Mouse (Mus musculus): ENCODE results near the gene Grid1. TPM values are rescaled to one million over a fixed set of nuclear protein-coding genes. Genes with fewer than 3 reads are reported as not detected.
A peak's percentile ranks its signal among the peaks of the same experiment; 100 is the strongest.

Grid1 gene
- polyA plus RNA-seq, 1 experiment from 2014 or later = 2.4 TPM

GRCm38 (mm10) chr14:35110928-35111327, 291.0 kb downstream of the Grid1 start:
- Histone ChIP-seq H3K4me2 (replicated peaks) (no peak overlapping the region), H3K36me3 (no peaks in the 10 kb centered on the region), H3K9ac (no peak overlapping the region), H3K4me1 (peaks cover 6% of the 10 kb centered on the region), H3K4me3 (no peak overlapping the region), H3K27ac (no peak overlapping the region), H3K9me3 (no peaks in the 10 kb centered on the region), H3K27me3 (replicated peaks) (no peaks in the 10 kb centered on the region)
- ATAC-seq (ENCODE audit: low FRiP score, low read depth) = no peak
- 75% methylated on average over 1 of the region's 1 CpGs for WGBS

GRCm38 (mm10) chr14:35112327-35113275, 292.7 kb downstream of the Grid1 start:
- Histone ChIP-seq H3K4me2 (replicated peaks) (no peak overlapping the region), H3K36me3 (no peaks in the 10 kb centered on the region), H3K27ac (no peak overlapping the region), H3K27me3 (replicated peaks) (no peaks in the 10 kb centered on the region), H3K4me1 (peaks cover 6% of the 10 kb centered on the region), H3K4me3 (no peak overlapping the region), H3K9me3 (no peaks in the 10 kb centered on the region), H3K9ac (no peak overlapping the region)
- WGBS = 46% methylated on average over 11 of the region's 11 CpGs
- peak; percentile 71 for ATAC-seq (ENCODE audit: low FRiP score, low read depth)

- ATAC-seq (ENCODE audit: low FRiP score, low read depth) = no peak
- Histone ChIP-seq H3K4me1 (peaks cover 6% of the 10 kb centered on the region), H3K27ac (no peak overlapping the region), H3K4me2 (replicated peaks) (no peak overlapping the region), H3K27me3 (replicated peaks) (no peaks in the 10 kb centered on the region), H3K9ac (no peak overlapping the region), H3K4me3 (no peak overlapping the region), H3K36me3 (no peaks in the 10 kb centered on the region), H3K9me3 (no peaks in the 10 kb centered on the region)
- WGBS = 81% methylated on average over 2 of the region's 2 CpGs
Observed at GRCm38 (mm10) chr14:35113276-35113645, 293.4 kb downstream of the Grid1 start.

GRCm38 (mm10) chr14:35115913-35116312, 296.0 kb downstream of the Grid1 start:
- Histone ChIP-seq H3K9ac (no peak overlapping the region), H3K4me1 (peaks cover 6% of the 10 kb centered on the region), H3K36me3 (no peaks in the 10 kb centered on the region), H3K4me3 (no peak overlapping the region), H3K4me2 (replicated peaks) (no peak overlapping the region), H3K9me3 (no peaks in the 10 kb centered on the region), H3K27me3 (replicated peaks) (no peaks in the 10 kb centered on the region), H3K27ac (no peak overlapping the region)
- WGBS = 66% methylated on average over 3 of the region's 3 CpGs
- ATAC-seq (ENCODE audit: low FRiP score, low read depth) = no peak

GRCm38 (mm10) chr14:35120089-35120488, 300.2 kb downstream of the Grid1 start:
- Histone ChIP-seq H3K9me3 (no peaks in the 10 kb centered on the region), H3K9ac (no peak overlapping the region), H3K4me1 (no peaks in the 10 kb centered on the region), H3K27ac (no peak overlapping the region), H3K27me3 (replicated peaks) (no peaks in the 10 kb centered on the region), H3K36me3 (no peaks in the 10 kb centered on the region), H3K4me2 (replicated peaks) (no peak overlapping the region), H3K4me3 (no peak overlapping the region)
- no peak for ATAC-seq (ENCODE audit: low FRiP score, low read depth)
- 76% methylated on average over 2 of the region's 2 CpGs for WGBS

GRCm38 (mm10) chr14:35120905-35121304, 301.0 kb downstream of the Grid1 start:
- H3K27me3 ChIP-seq (replicated peaks) = no peaks in the 10 kb centered on the region
- H3K27ac ChIP-seq = no peak overlapping the region
- H3K9me3 ChIP-seq = no peaks in the 10 kb centered on the region
- H3K4me1 ChIP-seq = no peaks in the 10 kb centered on the region
- 88% methylated on average over 4 of the region's 4 CpGs for WGBS
- H3K4me2 ChIP-seq (replicated peaks) = no peak overlapping the region
- no peak overlapping the region for H3K9ac ChIP-seq
- no peak for ATAC-seq (ENCODE audit: low FRiP score, low read depth)
- H3K36me3 ChIP-seq = no peaks in the 10 kb centered on the region
- H3K4me3 ChIP-seq = no peak overlapping the region

- no peak overlapping the region for H3K4me3 ChIP-seq
- no peak overlapping the region for H3K4me2 ChIP-seq (replicated peaks)
- no peak overlapping the region for H3K9ac ChIP-seq
- ATAC-seq (ENCODE audit: low FRiP score, low read depth) = no peak
- no peak overlapping the region for H3K27ac ChIP-seq
- H3K9me3 ChIP-seq = no peaks in the 10 kb centered on the region
- no peaks in the 10 kb centered on the region for H3K27me3 ChIP-seq (replicated peaks)
- H3K4me1 ChIP-seq = no peaks in the 10 kb centered on the region
- no peaks in the 10 kb centered on the region for H3K36me3 ChIP-seq
- WGBS = 82% methylated on average over 3 of the region's 3 CpGs
Observed at GRCm38 (mm10) chr14:35122111-35122510, 302.2 kb downstream of the Grid1 start.

GRCm38 (mm10) chr14:35123260-35123875, 303.5 kb downstream of the Grid1 start:
- Histone ChIP-seq H3K4me1 (no peaks in the 10 kb centered on the region), H3K27me3 (replicated peaks) (no peaks in the 10 kb centered on the region), H3K9ac (no peak overlapping the region), H3K9me3 (no peaks in the 10 kb centered on the region), H3K4me3 (no peak overlapping the region), H3K4me2 (replicated peaks) (no peak overlapping the region), H3K36me3 (no peaks in the 10 kb centered on the region), H3K27ac (no peak overlapping the region)
- 90% methylated on average over 5 of the region's 5 CpGs for WGBS
- ATAC-seq (ENCODE audit: low FRiP score, low read depth) = no peak

- WGBS = 92% methylated on average over 8 of the region's 8 CpGs
- Histone ChIP-seq H3K27me3 (replicated peaks) (no peaks in the 10 kb centered on the region), H3K4me2 (replicated peaks) (no peak overlapping the region), H3K4me3 (no peak overlapping the region), H3K36me3 (no peaks in the 10 kb centered on the region), H3K4me1 (no peaks in the 10 kb centered on the region), H3K9me3 (no peaks in the 10 kb centered on the region), H3K27ac (no peak overlapping the region), H3K9ac (no peak overlapping the region)
- no peak for ATAC-seq (ENCODE audit: low FRiP score, low read depth)
Observed at GRCm38 (mm10) chr14:35127616-35128015, 307.7 kb downstream of the Grid1 start.

GRCm38 (mm10) chr14:35135056-35135455, 315.1 kb downstream of the Grid1 start:
- Histone ChIP-seq H3K27me3 (replicated peaks) (no peaks in the 10 kb centered on the region), H3K27ac (no peak overlapping the region), H3K4me2 (replicated peaks) (no peak overlapping the region), H3K4me3 (no peak overlapping the region), H3K9ac (no peak overlapping the region), H3K4me1 (no peaks in the 10 kb centered on the region), H3K36me3 (no peaks in the 10 kb centered on the region), H3K9me3 (no peaks in the 10 kb centered on the region)
- 91% methylated on average over 2 of the region's 2 CpGs for WGBS
- ATAC-seq (ENCODE audit: low FRiP score, low read depth) = no peak

GRCm38 (mm10) chr14:35138069-35138468, 318.2 kb downstream of the Grid1 start:
- Histone ChIP-seq H3K4me3 (no peak overlapping the region), H3K4me2 (replicated peaks) (no peak overlapping the region), H3K4me1 (no peaks in the 10 kb centered on the region; the same call in 1 of the 2 replicates), H3K27me3 (replicated peaks) (no peaks in the 10 kb centered on the region), H3K36me3 (no peaks in the 10 kb centered on the region), H3K27ac (no peak overlapping the region), H3K9ac (no peak overlapping the region), H3K9me3 (no peaks in the 10 kb centered on the region)
- WGBS = 76% methylated on average over 7 of the region's 7 CpGs
- ATAC-seq (ENCODE audit: low FRiP score, low read depth) = no peak

- H3K4me2 ChIP-seq (replicated peaks) = no peak overlapping the region
- H3K27ac ChIP-seq = no peak overlapping the region
- 76% methylated on average over 7 of the region's 7 CpGs for WGBS
- no peaks in the 10 kb centered on the region for H3K36me3 ChIP-seq
- no peak overlapping the region for H3K4me3 ChIP-seq
- no peak overlapping the region for H3K9ac ChIP-seq
- ATAC-seq (ENCODE audit: low FRiP score, low read depth) = no peak
- no peaks in the 10 kb centered on the region; the same call in 1 of the 2 replicates for H3K4me1 ChIP-seq
- H3K9me3 ChIP-seq = no peaks in the 10 kb centered on the region
- no peaks in the 10 kb centered on the region for H3K27me3 ChIP-seq (replicated peaks)
Observed at GRCm38 (mm10) chr14:35139824-35140223, 319.9 kb downstream of the Grid1 start.

Data from neural tube, embryonic 12.5 days (tissue).